Mouse (Mus musculus) MEL (cell line): ENCODE results near the gene Irs2.

ENCODE experiments used
- CHD2 ChIP-seq: IDR thresholded peaks from 2 replicates; pipeline ENCODE4 v1.6.1; 2011; ENCODE audit warnings: low read length, improper control_type of control experiment
- GABPA ChIP-seq: IDR thresholded peaks from 2 replicates; pipeline ENCODE4 v1.6.1; 2012; ENCODE audit warnings: low read depth, mild to moderate bottlenecking, inconsistent platforms, low read length, improper control_type of control experiment, moderate library complexity
- GATA1 ChIP-seq: IDR thresholded peaks from 2 replicates; pipeline ENCODE4 v1.6.1; 2011; ENCODE audit warnings: low read depth, low read length, improper control_type of control experiment
- MAFK ChIP-seq: IDR thresholded peaks from 2 replicates; pipeline ENCODE4 v1.6.1; 2011; ENCODE audit warnings: low read depth, mild to moderate bottlenecking, low read length, improper control_type of control experiment, borderline replicate concordance
- POLR2A ChIP-seq, 2 experiments: IDR thresholded peaks; 2 replicates each; pipeline ENCODE4 v1.6.1; 2011 to 2012; ENCODE audit warnings: low read length in 2 of 2, mild to moderate bottlenecking in 2 of 2, control low read depth in 1 of 2, improper control_type of control experiment in 1 of 2, low read depth in 1 of 2, moderate library complexity in 1 of 2; ENCODE audit not compliant: control insufficient read depth in 1 of 2, insufficient read depth in 1 of 2, poor library complexity in 1 of 2
- RCOR1 ChIP-seq: IDR thresholded peaks from 2 replicates; pipeline ENCODE4 v1.6.1; 2012; ENCODE audit warnings: low read depth, mild to moderate bottlenecking, inconsistent platforms, low read length, improper control_type of control experiment
- USF1 ChIP-seq: IDR thresholded peaks from 2 replicates; pipeline ENCODE4 v1.6.1; 2014; ENCODE audit warnings: low read depth, mild to moderate bottlenecking, inconsistent platforms, low read length, improper control_type of control experiment, moderate library complexity
- ZKSCAN1 ChIP-seq: IDR thresholded peaks from 2 replicates; pipeline ENCODE4 v1.6.1; 2012; ENCODE audit warnings: low read depth, mild to moderate bottlenecking, inconsistent platforms, low read length, improper control_type of control experiment, moderate library complexity

DNA sequence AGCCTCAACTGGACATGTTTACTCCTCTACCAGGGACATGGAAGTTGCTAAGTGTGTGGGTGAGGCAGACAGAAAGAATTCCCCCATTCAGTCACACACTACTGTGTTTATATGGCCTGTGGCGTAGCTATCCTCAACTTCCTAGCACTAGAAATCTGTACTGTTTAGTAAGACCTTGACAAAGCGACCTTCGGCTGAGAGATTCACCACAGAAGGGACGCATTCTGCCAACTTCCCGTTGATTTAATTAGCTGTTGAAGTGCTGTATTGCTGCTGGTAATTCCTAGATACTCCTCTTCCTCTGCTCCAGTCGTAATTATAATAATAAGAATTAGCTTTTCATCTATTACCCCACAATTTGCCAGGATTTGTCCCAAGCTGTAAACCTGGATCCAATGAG lies 5.4 kb downstream of the Irs2 start:
- no peak for TF ChIP-seq MAFK
- TF ChIP-seq ZKSCAN1 = no peak
- TF ChIP-seq POLR2A (IDR thresholded peaks at IDR 0.05; ENCODE audit: control insufficient read depth in 1 of 2, insufficient read depth in 1 of 2, low read depth in 1 of 2, low read length in 2 of 2, poor library complexity in 1 of 2) = no peak
- TF ChIP-seq RCOR1 = no peak
- TF ChIP-seq CHD2 = no peak
- TF ChIP-seq USF1 = no peak
- TF ChIP-seq GATA1 = no peak
- TF ChIP-seq GABPA = no peak
